Mouse (Mus musculus): ENCODE measurements around the gene Scaf11. TPM values are rescaled to one million over a fixed set of nuclear protein-coding genes. Genes with fewer than 3 reads are reported as not detected.
"Not testable (repeated sequence)": the region's sequence is repeated elsewhere in the genome, so short reads cannot be mapped to it uniquely, and the experiment has no call there.

Scaf11 gene
- polyA plus RNA-seq, 1 experiment from 2014 or later, result 104 TPM

- Histone ChIP-seq H3K27me3 (replicated peaks; ENCODE audit: control insufficient read depth, insufficient read depth, low read length) (no peaks in the 10 kb centered on the region), H3K9me3 (ENCODE audit: control insufficient read depth, low read length) (no peaks in the 10 kb centered on the region), H3K36me3 (ENCODE audit: control insufficient read depth, insufficient read depth, low read length) (peaks cover 44% of the 10 kb centered on the region), H3K4me1 (replicated peaks; ENCODE audit: control insufficient read depth, insufficient read depth, low read length) (no peaks in the 10 kb centered on the region), H3K4me3 (ENCODE audit: low read depth, low read length) (no peak overlapping the region), H3K27ac (ENCODE audit: low read depth) (no peak overlapping the region), H3K9ac (ENCODE audit: low read length) (no peak overlapping the region), H3K4me2 (ENCODE audit: low read length) (no peak overlapping the region)
- ATAC-seq (replicated peaks; ENCODE audit: low FRiP score, low TSS enrichment, low read depth) (no peak), DNase-seq (ENCODE audit: low spot score) (no peak)
- 86% methylated on average over 10 of the region's 10 CpGs for WGBS
Observed at GRCm38 (mm10) chr15:96446785-96447184, 13.9 kb downstream of the Scaf11 start.

GRCm38 (mm10) chr15:96441480-96441879, 19.2 kb downstream of the Scaf11 start:
- H3K9ac ChIP-seq (ENCODE audit: low read length); H3K9me3 ChIP-seq (ENCODE audit: control insufficient read depth, low read length); H3K4me2 ChIP-seq (ENCODE audit: low read length); H3K27me3 ChIP-seq (replicated peaks; ENCODE audit: control insufficient read depth, insufficient read depth, low read length); H3K27ac ChIP-seq (ENCODE audit: low read depth); H3K4me3 ChIP-seq (ENCODE audit: low read depth, low read length); H3K4me1 ChIP-seq (replicated peaks; ENCODE audit: control insufficient read depth, insufficient read depth, low read length); ATAC-seq (replicated peaks; ENCODE audit: low FRiP score, low TSS enrichment, low read depth); DNase-seq (ENCODE audit: low spot score): not testable (repeated sequence)
- peaks cover 53% of the 10 kb centered on the region for H3K36me3 ChIP-seq (ENCODE audit: control insufficient read depth, insufficient read depth, low read length)
- WGBS, result 70% methylated on average over 4 of the region's 6 CpGs

GRCm38 (mm10) chr15:96434202-96434601, 26.4 kb downstream of the Scaf11 start:
- Histone ChIP-seq H3K4me3 (ENCODE audit: low read depth, low read length) (no peak overlapping the region), H3K36me3 (ENCODE audit: control insufficient read depth, insufficient read depth, low read length) (peaks cover 70% of the 10 kb centered on the region), H3K27ac (ENCODE audit: low read depth) (no peak overlapping the region), H3K4me1 (replicated peaks; ENCODE audit: control insufficient read depth, insufficient read depth, low read length) (no peaks in the 10 kb centered on the region), H3K4me2 (ENCODE audit: low read length) (no peak overlapping the region), H3K9me3 (ENCODE audit: control insufficient read depth, low read length) (0 out of 2 replicates have a peak, but pooled peaks cover 3% of the 10 kb centered on the region), H3K9ac (ENCODE audit: low read length) (no peak overlapping the region), H3K27me3 (replicated peaks; ENCODE audit: control insufficient read depth, insufficient read depth, low read length) (no peaks in the 10 kb centered on the region)
- ATAC-seq (replicated peaks; ENCODE audit: low FRiP score, low TSS enrichment, low read depth) (no peak), DNase-seq (ENCODE audit: low spot score) (no peak)
- 93% methylated on average over 1 of the region's 1 CpGs for WGBS

- 93% methylated on average over 8 of the region's 8 CpGs for WGBS
- no peaks in the 10 kb centered on the region for H3K9me3 ChIP-seq (ENCODE audit: control insufficient read depth, low read length)
- H3K4me3 ChIP-seq (ENCODE audit: low read depth, low read length), result no peak overlapping the region
- H3K4me2 ChIP-seq (ENCODE audit: low read length), result no peak overlapping the region
- ATAC-seq (replicated peaks; ENCODE audit: low FRiP score, low TSS enrichment, low read depth) (no peak), DNase-seq (ENCODE audit: low spot score) (no peak)
- H3K4me1 ChIP-seq (replicated peaks; ENCODE audit: control insufficient read depth, insufficient read depth, low read length), result no peaks in the 10 kb centered on the region
- H3K9ac ChIP-seq (ENCODE audit: low read length), result no peak overlapping the region
- no peak overlapping the region for H3K27ac ChIP-seq (ENCODE audit: low read depth)
- no peaks in the 10 kb centered on the region for H3K27me3 ChIP-seq (replicated peaks; ENCODE audit: control insufficient read depth, insufficient read depth, low read length)
- H3K36me3 ChIP-seq (ENCODE audit: control insufficient read depth, insufficient read depth, low read length), result peaks cover 97% of the 10 kb centered on the region
Observed at GRCm38 (mm10) chr15:96419920-96420319, 40.7 kb downstream of the Scaf11 start.

- Histone ChIP-seq H3K9me3 (ENCODE audit: control insufficient read depth, low read length) (no peaks in the 10 kb centered on the region), H3K36me3 (ENCODE audit: control insufficient read depth, insufficient read depth, low read length) (peaks cover 99% of the 10 kb centered on the region), H3K9ac (ENCODE audit: low read length) (no peak overlapping the region), H3K4me1 (replicated peaks; ENCODE audit: control insufficient read depth, insufficient read depth, low read length) (no peaks in the 10 kb centered on the region), H3K4me2 (ENCODE audit: low read length) (no peak overlapping the region), H3K27ac (ENCODE audit: low read depth) (no peak overlapping the region), H3K27me3 (replicated peaks; ENCODE audit: control insufficient read depth, insufficient read depth, low read length) (no peaks in the 10 kb centered on the region), H3K4me3 (ENCODE audit: low read depth, low read length) (no peak overlapping the region)
- ATAC-seq (replicated peaks; ENCODE audit: low FRiP score, low TSS enrichment, low read depth), result no peak
- WGBS, result 93% methylated on average over 12 of the region's 12 CpGs
- peak; percentile 45 for DNase-seq (ENCODE audit: low spot score)
Observed at GRCm38 (mm10) chr15:96418161-96418560, 42.5 kb downstream of the Scaf11 start.

- Histone ChIP-seq H3K9me3 (ENCODE audit: control insufficient read depth, low read length) (no peaks in the 10 kb centered on the region), H3K4me1 (replicated peaks; ENCODE audit: control insufficient read depth, insufficient read depth, low read length) (no peaks in the 10 kb centered on the region), H3K36me3 (ENCODE audit: control insufficient read depth, insufficient read depth, low read length) (peaks cover 59% of the 10 kb centered on the region), H3K4me3 (ENCODE audit: low read depth, low read length) (no peak overlapping the region), H3K4me2 (ENCODE audit: low read length) (no peak overlapping the region), H3K27me3 (replicated peaks; ENCODE audit: control insufficient read depth, insufficient read depth, low read length) (no peaks in the 10 kb centered on the region), H3K27ac (ENCODE audit: low read depth) (no peak overlapping the region), H3K9ac (ENCODE audit: low read length) (no peak overlapping the region)
- 88% methylated on average over 6 of the region's 6 CpGs for WGBS
- no peak for ATAC-seq (replicated peaks; ENCODE audit: low FRiP score, low TSS enrichment, low read depth)
- DNase-seq (ENCODE audit: low spot score), result no peak
Observed at GRCm38 (mm10) chr15:96408717-96409121, 51.9 kb downstream of the Scaf11 start.

GRCm38 (mm10) chr15:96407151-96407550, 53.5 kb downstream of the Scaf11 start:
- H3K9ac ChIP-seq (ENCODE audit: low read length), result no peak overlapping the region
- no peaks in the 10 kb centered on the region for H3K9me3 ChIP-seq (ENCODE audit: control insufficient read depth, low read length)
- no peaks in the 10 kb centered on the region for H3K27me3 ChIP-seq (replicated peaks; ENCODE audit: control insufficient read depth, insufficient read depth, low read length)
- ATAC-seq (replicated peaks; ENCODE audit: low FRiP score, low TSS enrichment, low read depth) (no peak), DNase-seq (ENCODE audit: low spot score) (no peak)
- H3K4me1 ChIP-seq (replicated peaks; ENCODE audit: control insufficient read depth, insufficient read depth, low read length), result no peaks in the 10 kb centered on the region
- 81% methylated on average over 2 of the region's 2 CpGs for WGBS
- no peak overlapping the region for H3K4me3 ChIP-seq (ENCODE audit: low read depth, low read length)
- peaks cover 57% of the 10 kb centered on the region for H3K36me3 ChIP-seq (ENCODE audit: control insufficient read depth, insufficient read depth, low read length)
- H3K27ac ChIP-seq (ENCODE audit: low read depth), result no peak overlapping the region
- H3K4me2 ChIP-seq (ENCODE audit: low read length), result no peak overlapping the region

GRCm38 (mm10) chr15:96406253-96406652, 54.4 kb downstream of the Scaf11 start:
- Histone ChIP-seq H3K9ac (ENCODE audit: low read length) (no peak overlapping the region), H3K9me3 (ENCODE audit: control insufficient read depth, low read length) (no peaks in the 10 kb centered on the region), H3K27ac (ENCODE audit: low read depth) (no peak overlapping the region), H3K4me1 (replicated peaks; ENCODE audit: control insufficient read depth, insufficient read depth, low read length) (no peaks in the 10 kb centered on the region), H3K4me3 (ENCODE audit: low read depth, low read length) (no peak overlapping the region), H3K27me3 (replicated peaks; ENCODE audit: control insufficient read depth, insufficient read depth, low read length) (no peaks in the 10 kb centered on the region), H3K36me3 (ENCODE audit: control insufficient read depth, insufficient read depth, low read length) (peaks cover 59% of the 10 kb centered on the region), H3K4me2 (ENCODE audit: low read length) (no peak overlapping the region)
- ATAC-seq (replicated peaks; ENCODE audit: low FRiP score, low TSS enrichment, low read depth) (no peak), DNase-seq (ENCODE audit: low spot score) (no peak)
- 80% methylated on average over 4 of the region's 4 CpGs for WGBS

- 79% methylated on average over 5 of the region's 5 CpGs for WGBS
- H3K9me3 ChIP-seq (ENCODE audit: control insufficient read depth, low read length), result no peaks in the 10 kb centered on the region
- no peaks in the 10 kb centered on the region for H3K27me3 ChIP-seq (replicated peaks; ENCODE audit: control insufficient read depth, insufficient read depth, low read length)
- H3K4me1 ChIP-seq (replicated peaks; ENCODE audit: control insufficient read depth, insufficient read depth, low read length), result no peaks in the 10 kb centered on the region
- no peak overlapping the region for H3K9ac ChIP-seq (ENCODE audit: low read length)
- DNase-seq (ENCODE audit: low spot score) (no peak), ATAC-seq (replicated peaks; ENCODE audit: low FRiP score, low TSS enrichment, low read depth) (no peak)
- no peak overlapping the region; the same call in 1 of the 2 replicates for H3K27ac ChIP-seq (ENCODE audit: low read depth)
- peaks cover 53% of the 10 kb centered on the region for H3K36me3 ChIP-seq (ENCODE audit: control insufficient read depth, insufficient read depth, low read length)
- H3K4me3 ChIP-seq (ENCODE audit: low read depth, low read length), result no peak overlapping the region
- no peak overlapping the region for H3K4me2 ChIP-seq (ENCODE audit: low read length)
Observed at GRCm38 (mm10) chr15:96405548-96405947, 55.1 kb downstream of the Scaf11 start.

All from intestine, embryonic 14.5 days (tissue).